6 mouse cellular contexts compared by ENCODE assay signal in the genomic region with DNA sequence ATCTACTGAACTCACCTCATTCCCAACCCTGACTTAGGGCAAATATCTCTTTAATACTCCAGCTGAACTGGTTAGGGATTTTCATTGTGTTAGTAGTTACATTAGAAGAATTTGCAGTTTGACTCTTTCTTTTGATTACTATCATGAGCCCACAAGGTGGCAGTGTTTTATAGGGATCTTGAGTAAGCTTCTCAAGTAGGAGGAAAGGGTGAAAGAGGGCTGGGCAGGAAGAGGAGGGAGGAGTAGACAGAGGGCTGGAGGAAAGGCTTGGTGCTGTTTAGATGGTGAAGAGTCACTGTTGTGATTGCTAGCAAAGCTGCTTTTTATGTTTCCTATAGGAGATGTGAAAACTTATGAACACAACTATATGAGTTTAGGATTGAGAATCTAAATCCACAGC.
DNase-seq lines count a peak whose midpoint lies in the region; ATAC-seq and TF ChIP-seq lines count a peak whose summit lies in the region.
"Not testable (repeated sequence)": the region's sequence is repeated elsewhere in the genome, so short reads cannot be mapped to it uniquely, and the experiment has no call there.

No protein-coding gene starts in this region.

- ATAC-seq in CD4-positive, CD25-positive, alpha-beta regulatory T cell, adult 4 months: peak; percentile 65
- ATAC-seq in common myeloid progenitor, adult 5-6 weeks (replicated peaks; ENCODE audit: low read depth, poor library complexity, severe bottlenecking): peak; percentile 84
- peak; percentile 37; the same call in 1 of the 2 replicates for ATAC-seq in granulocyte monocyte progenitor cell, adult 5-6 weeks (replicated peaks; ENCODE audit: poor library complexity, severe bottlenecking)
- ATAC-seq in megakaryocyte progenitor cell, adult 5-6 weeks (replicated peaks; ENCODE audit: poor library complexity): peak; percentile 77

- H3K27ac ChIP-seq in layer of hippocampus, adult 2 months: not testable (repeated sequence)

- DNase-seq in layer of hippocampus, adult 2 months (ENCODE audit: low spot score in 2 of 2): not testable (repeated sequence)
- peak; percentile 14 for DNase-seq in thymus, postnatal 14 days

- TF ChIP-seq CTCF in layer of hippocampus, adult 2 months (conservative IDR thresholded peaks at IDR 0.05): 0 out of 2 replicates have a peak, but pooled peaks have one; percentile 8

- not testable (repeated sequence) for H3K4me3 ChIP-seq in layer of hippocampus, adult 2 months
